Mouse (Mus musculus) cerebral cortex, adult 2 months (tissue): Measurements from ENCODE around the gene 2310039H08Rik.

Source experiments
- WGBS: fragments of 180-500 bp; shearing (Covaris S2); methylation state at CpG from one replicate; pipeline ENCODE4 v1.1.7; 2018; 5-methylcytosine and 5-hydroxymethylcytosine counted together

2310039H08Rik gene

GRCm38 (mm10) chr17:46772404-46773277, at the start of gene 2310039H08Rik:
Gene 2310039H08Rik, plus strand, starts transcription at chr17:46772635.
- under 1% methylated on average over 50 of the region's 50 CpGs for WGBS

GRCm38 (mm10) chr17:46724477-46725084, 47.9 kb upstream of the 2310039H08Rik start:
- WGBS = 81% methylated on average over 20 of the region's 20 CpGs

GRCm38 (mm10) chr17:46725273-46725672, 47.2 kb upstream of the 2310039H08Rik start:
- 67% methylated on average over 9 of the region's 9 CpGs for WGBS

GRCm38 (mm10) chr17:46725731-46726645, 46.4 kb upstream of the 2310039H08Rik start:
- 92% methylated on average over 26 of the region's 26 CpGs for WGBS

GRCm38 (mm10) chr17:46727271-46727670, 45.2 kb upstream of the 2310039H08Rik start:
- WGBS = 97% methylated on average over 11 of the region's 11 CpGs

DNA sequence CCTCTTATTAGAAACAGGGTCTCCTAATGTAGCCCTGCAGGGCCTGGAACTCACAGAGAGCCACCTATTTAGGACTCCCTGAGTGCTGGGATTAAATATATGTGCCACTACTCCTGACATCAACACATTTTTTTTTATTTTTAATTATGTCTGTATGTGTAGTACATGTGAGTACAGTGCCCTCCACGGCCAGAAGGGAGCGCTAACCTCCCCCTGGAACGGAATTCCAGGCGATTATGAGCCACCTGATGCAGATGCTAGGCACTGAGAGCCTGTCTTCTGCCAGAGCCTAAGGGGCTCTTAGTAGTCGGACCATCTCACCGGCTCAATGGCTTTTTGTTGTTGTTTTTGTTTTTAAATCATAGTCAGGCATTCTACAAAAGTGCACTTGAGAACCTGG, 44.4 kb upstream of the 2310039H08Rik start:
- 45% methylated on average over 6 of the region's 6 CpGs for WGBS

- 65% methylated on average over 11 of the region's 11 CpGs for WGBS
These were observed 43.9 kb upstream of the 2310039H08Rik start for GRCm38 (mm10) chr17:46728496-46728895.

- WGBS = 24% methylated on average over 24 of the region's 24 CpGs
These were observed 43.5 kb upstream of the 2310039H08Rik start, which contains the start of gene Gnmt for GRCm38 (mm10) chr17:46728904-46729318. Gene Gnmt, minus strand, starts transcription at chr17:46729168.

DNA sequence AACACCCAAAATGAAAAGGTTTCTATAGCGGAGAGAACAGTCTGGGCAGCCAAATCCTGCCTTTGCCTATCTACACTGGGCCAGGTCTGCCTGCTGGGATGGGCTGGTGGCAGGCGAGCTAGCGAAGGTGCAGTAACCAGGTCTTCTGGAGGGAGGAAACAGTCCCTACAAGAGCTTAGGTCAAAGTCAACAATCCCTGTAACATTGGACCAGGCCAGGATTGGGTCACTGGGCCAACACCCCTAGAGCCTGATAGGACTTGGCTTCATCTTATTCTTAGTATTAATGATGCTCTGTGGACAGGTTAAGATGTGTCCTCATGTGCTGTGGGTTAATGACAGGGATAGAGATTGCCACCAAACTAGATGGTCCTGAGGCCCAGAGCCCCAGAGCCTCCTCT, 38.4 kb upstream of the 2310039H08Rik start:
- 95% methylated on average over 3 of the region's 3 CpGs for WGBS

GRCm38 (mm10) chr17:46735287-46735686, 37.1 kb upstream of the 2310039H08Rik start:
- WGBS = 93% methylated on average over 7 of the region's 7 CpGs

- WGBS = 63% methylated on average over 10 of the region's 10 CpGs
These were observed 36.3 kb upstream of the 2310039H08Rik start for GRCm38 (mm10) chr17:46736160-46736559.

DNA sequence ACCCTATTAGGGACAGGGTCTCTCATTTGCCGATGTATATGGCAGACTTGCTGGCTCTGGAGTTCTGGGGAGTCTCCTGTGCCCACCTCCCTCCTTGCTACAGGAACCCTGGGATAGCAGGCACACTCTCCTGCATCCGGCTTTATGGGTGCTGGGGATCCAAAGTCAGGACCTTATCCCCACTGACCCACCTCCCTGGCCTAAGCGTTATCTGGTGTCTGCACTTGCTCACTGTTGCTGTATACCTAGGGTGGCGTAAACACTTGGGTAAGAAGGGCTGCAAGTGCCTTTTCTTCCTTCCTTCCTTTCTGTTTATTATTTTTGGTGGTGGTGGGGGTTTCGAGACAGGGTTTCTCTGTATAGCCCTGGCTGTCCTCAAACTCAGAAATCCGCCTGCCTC, 31.1 kb upstream of the 2310039H08Rik start:
- 96% methylated on average over 6 of the region's 6 CpGs for WGBS

- WGBS = 65% methylated on average over 9 of the region's 9 CpGs
These were observed 29.4 kb upstream of the 2310039H08Rik start for GRCm38 (mm10) chr17:46742986-46743385.

- 78% methylated on average over 2 of the region's 2 CpGs for WGBS
These were observed 26.9 kb upstream of the 2310039H08Rik start for GRCm38 (mm10) chr17:46745506-46745905.

GRCm38 (mm10) chr17:46747234-46747633, 25.2 kb upstream of the 2310039H08Rik start:
- 73% methylated on average over 8 of the region's 8 CpGs for WGBS

GRCm38 (mm10) chr17:46747806-46748205, 24.6 kb upstream of the 2310039H08Rik start:
- WGBS = 89% methylated on average over 2 of the region's 2 CpGs

DNA sequence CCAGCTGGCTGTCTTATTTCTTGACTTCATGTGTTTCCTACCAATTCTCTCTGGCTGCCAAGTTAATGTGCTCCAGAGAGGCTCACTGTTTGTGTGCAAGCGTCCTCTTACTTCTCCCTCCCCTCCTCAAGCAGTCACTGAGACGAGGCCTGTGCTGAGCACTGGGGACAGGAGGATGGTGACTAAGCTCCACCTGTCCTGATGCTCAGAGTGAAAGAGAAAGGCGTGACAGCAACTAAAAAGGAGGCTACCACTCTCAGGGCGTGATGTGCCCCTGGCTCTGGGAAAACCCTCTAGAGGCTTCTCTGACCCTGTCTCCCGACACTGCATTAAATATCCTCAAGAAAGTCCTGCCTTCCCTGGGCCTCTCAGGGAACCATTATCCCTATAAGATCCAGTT, 23.2 kb upstream of the 2310039H08Rik start:
- 76% methylated on average over 5 of the region's 5 CpGs for WGBS

- 88% methylated on average over 4 of the region's 4 CpGs for WGBS
These were observed 21.9 kb upstream of the 2310039H08Rik start for GRCm38 (mm10) chr17:46750580-46750979.

DNA sequence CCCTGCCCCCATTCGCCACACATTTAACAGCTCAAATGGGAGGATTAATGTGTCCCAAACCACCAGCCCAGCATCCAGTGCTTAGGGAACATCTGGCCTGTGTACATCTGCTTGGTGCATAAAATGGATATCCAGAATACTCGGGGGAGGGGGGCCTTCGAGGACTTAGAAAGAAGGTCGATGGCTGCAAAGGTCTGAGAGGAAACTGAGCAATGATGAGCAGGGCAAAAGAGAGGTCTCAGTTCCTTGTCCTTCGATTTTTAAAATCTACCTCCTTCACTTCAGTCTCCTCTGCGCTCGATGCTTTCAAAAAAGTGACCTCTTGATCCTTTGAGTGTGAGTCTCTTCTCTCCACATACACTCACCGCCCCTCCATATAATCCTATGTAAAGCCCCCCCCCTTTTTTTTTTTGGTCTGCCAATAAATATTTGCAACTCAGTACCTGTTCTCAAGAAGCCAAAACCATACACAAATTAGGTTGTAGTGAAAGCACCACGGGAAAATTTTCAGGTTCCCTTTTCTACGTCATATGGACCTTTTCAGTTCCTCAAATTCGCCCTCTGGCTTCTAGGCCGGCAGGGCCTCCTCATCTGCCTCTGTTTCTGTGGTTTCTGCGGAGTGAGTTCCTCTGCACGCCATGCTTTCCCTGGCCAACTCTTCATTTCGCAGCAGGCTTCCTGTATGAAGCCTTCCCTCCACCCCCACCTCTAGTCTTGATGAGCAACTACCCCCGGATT, 21.2 kb upstream of the 2310039H08Rik start:
- 21% methylated on average over 16 of the region's 16 CpGs for WGBS

DNA sequence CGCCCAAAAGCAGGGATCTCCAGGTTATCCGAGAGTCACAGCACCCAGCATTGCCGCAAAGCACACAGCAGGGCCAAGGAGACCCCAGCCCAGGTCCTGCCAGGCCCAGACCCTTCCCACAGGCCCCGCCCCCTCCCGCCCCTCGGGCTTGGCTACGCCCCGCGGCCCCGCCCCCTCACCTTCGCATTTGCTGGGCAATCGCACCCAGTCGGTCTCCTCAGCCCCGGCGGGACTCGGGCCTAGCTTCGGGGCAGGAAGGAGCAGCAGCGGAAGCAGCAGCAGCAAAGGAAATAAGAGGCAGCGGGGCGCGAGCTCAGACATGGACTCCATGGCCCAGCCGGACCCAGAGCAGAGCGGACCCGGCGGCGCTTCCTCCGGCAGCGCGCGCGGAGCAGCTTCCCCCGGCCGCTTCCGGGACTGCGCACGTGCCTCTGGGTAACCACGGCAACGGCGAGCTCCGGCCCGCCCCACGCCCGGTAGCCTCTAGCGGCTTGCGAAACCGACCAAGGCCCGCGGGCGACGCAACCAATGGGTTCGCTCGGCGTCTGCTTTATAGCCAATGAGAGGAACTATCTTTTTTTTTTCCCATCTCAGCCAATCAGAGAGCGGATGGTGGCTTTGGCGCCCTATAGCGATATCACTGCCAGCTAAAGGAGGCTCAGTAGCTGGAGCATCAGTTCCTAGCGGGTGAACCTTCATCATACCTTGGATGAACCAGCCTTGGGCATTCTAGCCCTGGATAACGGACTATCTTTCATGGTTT, 20.5 kb upstream of the 2310039H08Rik start, which contains the start of gene Cnpy3:
Gene Cnpy3 (minus strand): TSS at position 421 of the 763 bp plus-strand sequence.
- under 1% methylated on average over 57 of the region's 58 CpGs for WGBS
